Mouse (Mus musculus): ENCODE results near the gene Ifngr1.

Ifngr1 gene

GRCm38 (mm10) chr10:19589626-19590025, 2.1 kb upstream of the Ifngr1 start:
- no peak for DNase-seq

GRCm38 (mm10) chr10:19591286-19591640, 486 bp upstream of the Ifngr1 start:
- DNase-seq, result no peak

- peak; percentile 36 for DNase-seq
These were observed 807 bp downstream of the Ifngr1 start for GRCm38 (mm10) chr10:19592556-19592955.

DNA sequence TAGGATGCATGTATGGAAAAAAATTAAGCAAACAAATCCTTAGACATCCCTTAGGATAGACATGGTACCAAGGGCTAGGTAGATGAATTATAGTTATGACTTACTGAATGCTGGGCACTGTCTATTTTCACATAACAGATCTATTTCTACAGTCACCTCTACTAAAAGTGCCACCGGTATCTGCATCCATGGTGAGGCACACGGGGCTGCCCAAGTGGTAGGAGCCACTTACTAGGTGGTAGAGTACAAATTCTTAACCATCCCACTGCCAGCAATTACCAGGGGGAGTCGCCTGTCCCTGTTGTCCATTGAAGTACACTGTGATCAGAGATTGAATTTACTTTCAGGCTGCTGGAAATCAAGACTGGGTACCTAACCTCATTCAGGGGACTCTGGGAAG, 1.5 kb downstream of the Ifngr1 start:
- peak; percentile 43 for DNase-seq

DNA sequence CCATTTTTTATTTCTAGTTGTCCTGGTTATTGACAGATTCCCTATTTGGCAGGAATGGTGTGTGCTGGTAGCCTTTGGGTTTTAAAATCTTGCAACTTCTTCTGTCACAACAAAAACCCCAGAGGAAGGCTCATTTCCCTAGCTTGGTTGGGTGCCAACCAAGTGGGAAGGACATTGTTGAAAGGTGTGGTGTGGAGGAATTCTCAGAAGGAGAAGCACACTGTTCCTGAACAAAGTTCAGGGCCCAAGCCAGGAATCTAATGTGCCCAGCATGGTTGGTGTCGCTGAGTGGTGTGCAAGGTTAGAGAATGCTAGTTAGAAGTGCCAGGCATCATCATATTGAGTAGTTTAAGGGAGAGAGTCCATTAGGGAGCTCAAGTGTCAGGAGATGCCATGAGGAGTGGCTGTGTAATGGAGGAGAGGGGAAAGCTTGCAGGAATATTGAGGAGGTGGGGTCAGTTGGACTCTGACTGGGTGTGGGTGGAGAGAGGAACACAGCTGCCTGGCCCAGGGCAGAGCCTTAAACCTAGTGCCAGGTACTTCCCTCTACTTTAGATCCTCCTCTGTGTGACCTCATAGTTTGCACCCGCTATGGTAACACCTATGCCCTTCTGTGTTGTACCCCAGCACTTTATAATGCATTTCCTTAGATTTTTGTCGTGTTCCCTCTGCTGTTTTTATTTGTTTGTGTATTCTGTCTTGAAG, 2.6 kb downstream of the Ifngr1 start:
- DNase-seq, result peak; percentile 60

- DNase-seq, result peak; percentile 41
These were observed 5.1 kb downstream of the Ifngr1 start for GRCm38 (mm10) chr10:19596866-19597265.

DNA sequence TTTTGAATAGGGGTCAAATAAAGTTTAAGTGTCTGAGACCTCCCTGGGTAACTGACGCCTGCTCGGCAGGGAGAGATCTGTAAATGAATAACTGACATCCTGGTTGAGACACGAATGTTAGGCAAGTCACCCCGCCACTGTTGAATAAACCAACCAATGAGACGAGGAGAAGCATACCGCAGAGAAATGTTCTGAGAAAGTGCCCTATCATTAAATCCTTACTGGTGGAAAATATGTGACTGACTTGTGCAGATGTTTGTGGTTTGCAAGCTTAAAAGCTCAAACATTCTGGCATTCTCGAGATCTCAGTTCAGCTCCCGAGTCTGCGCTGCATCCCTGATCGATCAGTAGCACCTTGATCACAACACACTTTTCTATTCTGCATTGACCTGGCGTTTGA, 6.3 kb downstream of the Ifngr1 start:
- DNase-seq, result peak; percentile 60

GRCm38 (mm10) chr10:19599331-19600092, 7.8 kb downstream of the Ifngr1 start:
- no peak for DNase-seq

DNA sequence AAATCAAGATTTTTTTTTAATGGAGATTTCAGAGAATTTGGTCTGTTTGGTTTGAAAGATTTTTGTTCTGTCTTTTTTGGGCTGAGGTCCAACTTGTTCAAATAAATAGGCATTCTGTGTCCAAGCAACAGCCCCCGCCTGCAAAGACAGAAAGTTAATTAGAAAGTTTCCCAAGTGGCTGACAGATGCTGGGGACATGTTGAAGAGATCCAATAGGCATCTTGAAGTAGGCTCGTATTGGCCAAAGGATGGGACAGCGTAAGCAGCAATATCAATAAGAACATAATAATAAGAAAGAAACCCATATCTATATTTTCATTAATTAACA, 8.3 kb downstream of the Ifngr1 start:
- no peak for DNase-seq

GRCm38 (mm10) chr10:19601502-19601901, 9.8 kb downstream of the Ifngr1 start:
- DNase-seq, result peak; percentile 74

DNA sequence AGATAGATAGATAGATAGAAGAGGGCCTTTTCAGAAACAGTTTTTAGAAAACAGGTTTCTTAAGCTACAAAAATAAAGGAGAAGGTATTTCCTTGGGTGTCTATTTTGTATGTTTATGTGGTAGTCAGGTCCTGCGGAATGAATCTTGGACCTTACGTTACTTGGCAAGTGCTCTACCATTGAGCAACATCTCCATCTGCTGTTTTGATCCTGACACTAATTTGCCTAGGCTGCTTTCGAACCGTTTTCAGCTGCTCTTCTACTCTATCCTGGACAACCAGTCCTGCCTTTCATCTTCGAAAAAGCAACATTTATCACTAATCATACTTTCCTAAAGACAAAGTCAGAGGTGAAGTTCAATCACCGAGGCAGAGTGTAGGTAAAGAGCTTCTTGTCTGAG, 11.5 kb downstream of the Ifngr1 start:
- DNase-seq, result no peak

GRCm38 (mm10) chr10:19609125-19609524, 17.4 kb downstream of the Ifngr1 start:
- no peak for DNase-seq

DNA sequence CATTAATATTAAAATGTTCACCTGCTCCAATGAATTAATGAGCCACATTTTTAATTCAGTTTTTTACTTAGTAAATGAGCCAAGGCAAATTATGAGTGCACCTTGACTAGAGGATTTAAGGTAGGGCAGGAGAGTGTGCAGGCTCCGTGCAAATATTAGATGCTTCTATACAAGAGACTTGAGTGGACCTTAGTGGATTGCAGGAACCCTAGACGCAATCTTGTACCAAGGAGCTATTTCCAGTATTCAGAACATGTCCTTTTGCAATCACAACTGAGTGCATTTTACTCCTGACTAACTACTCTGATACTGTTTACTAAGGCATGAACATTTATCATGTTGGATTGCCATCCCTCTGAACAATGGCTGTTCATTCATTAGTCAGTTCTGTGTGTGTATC, 19.9 kb downstream of the Ifngr1 start:
- DNase-seq, result no peak

DNA sequence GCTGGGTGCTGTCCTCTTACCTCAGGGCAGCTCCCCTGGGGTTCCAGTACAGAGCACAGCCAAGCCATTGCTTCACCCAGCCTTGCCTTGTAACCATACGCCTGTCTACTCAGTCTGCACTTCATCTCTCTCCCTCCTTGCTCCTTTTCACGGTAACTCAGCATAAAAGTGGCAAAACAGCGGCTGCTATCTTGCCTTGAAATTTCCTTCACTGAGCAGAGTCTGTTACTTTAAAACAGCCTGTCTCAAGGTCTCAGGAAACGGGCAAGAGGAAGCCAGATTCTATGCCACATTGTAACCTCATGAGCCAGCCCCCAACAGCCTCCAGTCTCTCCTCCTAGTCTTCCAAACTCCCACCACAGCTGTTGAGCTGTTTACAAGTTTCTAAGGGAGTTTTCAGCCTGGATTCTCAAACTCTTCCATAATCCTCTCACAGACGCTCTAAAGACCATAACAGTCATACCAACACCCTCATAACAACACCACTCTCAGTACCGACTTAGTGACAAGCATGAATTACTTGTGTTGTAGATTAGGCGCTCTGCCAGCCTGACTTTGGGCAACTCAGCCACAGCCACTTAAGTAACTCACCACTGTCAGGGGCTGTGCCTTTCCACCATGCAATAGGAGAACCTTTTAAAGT, 21.5 kb downstream of the Ifngr1 start:
- peak; percentile 54 for DNase-seq

- no peak for DNase-seq
These were observed 28.0 kb downstream of the Ifngr1 start for GRCm38 (mm10) chr10:19619736-19620135.

DNA sequence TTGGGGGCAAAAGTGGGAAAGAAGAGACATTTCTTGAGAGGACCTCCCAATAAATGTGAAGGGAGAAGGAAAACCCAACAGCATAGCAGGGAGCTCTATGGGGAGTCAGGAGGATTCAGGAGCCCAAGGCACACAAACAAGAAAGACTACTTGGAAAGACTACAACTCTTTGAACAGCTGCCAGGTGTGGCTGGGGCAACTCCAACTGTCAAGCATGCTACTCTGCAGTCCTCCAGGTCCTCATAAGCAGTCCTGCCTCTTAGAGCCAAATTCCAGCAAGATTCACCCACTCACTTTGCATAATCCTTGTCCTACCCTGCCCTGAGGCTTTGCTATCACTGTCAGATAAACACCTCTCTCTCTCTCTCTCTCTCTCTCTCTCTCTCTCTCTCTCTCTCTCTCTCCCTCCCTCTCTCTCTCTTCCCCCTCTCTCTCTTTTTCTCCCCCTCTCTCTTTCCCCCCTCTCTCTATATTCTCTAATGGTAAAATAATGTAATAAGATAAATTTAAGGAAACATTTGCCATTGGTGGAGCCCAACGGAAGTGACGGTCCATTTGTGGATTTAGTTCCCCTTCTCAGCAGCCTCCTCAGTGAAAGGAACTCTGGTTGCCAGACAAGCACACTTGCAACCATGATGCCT, 29.8 kb downstream of the Ifngr1 start, which contains the start of gene Il22ra2:
Gene Il22ra2, plus strand, starts transcription at position 591 of the 641 bp plus-strand sequence.
- no peak for DNase-seq

DNA sequence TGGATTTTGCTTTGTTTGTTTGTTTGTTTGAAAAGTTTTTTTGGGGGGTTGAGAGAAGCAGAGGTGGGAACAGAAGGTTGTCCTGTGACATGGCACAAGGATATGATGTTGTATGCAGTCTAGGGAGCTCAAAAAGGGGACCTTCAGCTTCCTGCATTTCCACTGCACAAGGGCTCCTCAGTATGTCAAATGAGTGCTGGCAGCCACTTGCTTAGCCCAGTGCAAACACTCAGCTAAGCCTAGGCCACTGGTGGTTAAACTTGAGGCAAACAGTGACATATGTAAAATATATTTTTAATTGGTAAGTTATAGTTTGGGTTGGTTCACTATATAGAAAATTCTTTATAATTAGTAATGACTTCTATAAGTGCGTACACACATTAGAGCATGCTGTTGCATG, 32.9 kb downstream of the Ifngr1 start:
- DNase-seq, result no peak

DNA sequence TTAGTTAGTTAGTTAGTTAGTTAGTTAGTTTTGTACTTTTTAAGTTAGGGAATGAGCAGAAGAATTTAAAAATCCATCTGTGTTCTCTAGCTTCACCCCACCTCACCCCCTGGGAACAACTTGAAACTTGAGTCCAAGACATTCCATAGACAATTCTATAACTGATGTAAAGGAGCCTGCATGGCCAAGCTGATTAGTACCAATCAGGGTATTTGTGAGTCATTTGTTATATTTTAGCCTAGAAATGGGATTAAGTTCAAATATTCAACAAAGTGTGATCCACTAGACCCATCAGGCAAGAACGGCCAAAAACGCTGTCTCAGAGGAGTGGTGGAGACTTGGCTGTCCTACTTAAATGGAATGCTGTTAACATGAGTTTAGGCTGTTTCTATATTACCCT, 35.6 kb downstream of the Ifngr1 start:
- DNase-seq, result no peak

GRCm38 (mm10) chr10:19627748-19628147, 36.0 kb downstream of the Ifngr1 start:
- DNase-seq, result no peak

GRCm38 (mm10) chr10:19631616-19632195, 40.0 kb downstream of the Ifngr1 start:
- no peak for DNase-seq

DNA sequence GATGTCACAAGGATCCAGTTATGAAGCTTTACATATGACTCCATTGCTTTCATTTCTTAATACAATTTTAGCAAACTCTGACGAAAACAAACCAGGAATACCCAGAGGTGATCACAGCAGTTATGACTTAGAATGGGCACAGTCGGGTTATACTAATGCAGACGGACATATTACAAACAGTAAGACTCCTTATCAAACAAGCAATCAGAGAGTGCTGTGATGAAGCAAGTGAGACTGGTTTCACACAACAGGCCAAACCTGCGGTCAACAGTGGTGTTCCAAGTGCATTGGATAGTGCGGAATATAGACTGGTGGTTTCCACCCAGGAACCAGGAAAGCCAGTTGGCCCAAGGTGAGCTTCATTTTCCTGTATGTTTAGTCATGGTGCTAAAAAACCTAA, 47.1 kb downstream of the Ifngr1 start:
- DNase-seq, result no peak

DNA sequence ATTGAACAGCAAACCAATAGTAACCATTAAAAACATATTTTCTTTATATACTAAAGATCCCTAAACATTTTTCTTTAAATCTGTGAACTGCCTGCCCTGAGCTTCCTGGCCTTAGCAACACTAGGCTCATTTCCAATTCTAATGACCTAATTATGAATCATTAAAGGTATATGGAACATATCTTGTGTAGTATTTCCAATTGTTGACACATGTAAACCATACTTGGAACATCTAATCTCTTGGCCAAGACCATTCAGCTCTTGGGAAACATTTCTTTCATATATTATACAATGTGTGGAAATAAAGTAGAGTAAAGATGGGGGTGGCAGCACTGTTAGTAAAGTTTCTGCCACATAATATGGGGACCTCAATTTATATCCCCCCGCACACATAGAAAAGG, 47.9 kb downstream of the Ifngr1 start:
- no peak for DNase-seq

DNA sequence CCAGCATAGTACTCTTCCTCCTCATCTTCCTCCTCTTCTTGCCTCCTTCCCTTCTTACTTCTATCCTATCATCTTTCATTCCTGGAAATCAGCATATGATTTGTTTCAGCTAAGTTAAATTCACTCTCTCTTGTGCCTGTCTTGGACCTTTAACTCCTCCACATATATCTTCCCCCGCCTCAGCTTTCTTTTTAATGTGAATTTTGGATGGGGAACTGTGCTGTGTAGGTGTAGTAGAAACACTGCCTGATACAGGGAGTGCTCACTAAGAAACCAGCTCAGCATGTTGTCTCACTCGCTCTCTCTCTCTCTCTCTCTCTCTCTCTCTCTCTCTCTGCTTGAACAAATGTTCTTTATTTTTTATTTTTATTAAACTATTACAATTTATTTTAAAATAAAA, 53.4 kb downstream of the Ifngr1 start:
- no peak for DNase-seq
